Mouse (Mus musculus) layer of hippocampus, adult 11-12 months (tissue): ENCODE measurements around the gene Olfr19.
"Not testable (repeated sequence)": the region's sequence is repeated elsewhere in the genome, so short reads cannot be mapped to it uniquely, and the experiment has no call there.

ENCODE experiments used
- DNase-seq: peaks from one replicate; pipeline ENCODE4 v3.0.0; 2022; ENCODE audit warnings: low spot score

Olfr19 gene

GRCm38 (mm10) chr16:16676305-16676704 is at the start of gene Olfr19:
Gene Olfr19, minus strand, starts transcription at chr16:16676405.
- DNase-seq, result no peak

- DNase-seq, result no peak
Measured at GRCm38 (mm10) chr16:16684975-16685374, 8.8 kb upstream of the Olfr19 start.

DNA sequence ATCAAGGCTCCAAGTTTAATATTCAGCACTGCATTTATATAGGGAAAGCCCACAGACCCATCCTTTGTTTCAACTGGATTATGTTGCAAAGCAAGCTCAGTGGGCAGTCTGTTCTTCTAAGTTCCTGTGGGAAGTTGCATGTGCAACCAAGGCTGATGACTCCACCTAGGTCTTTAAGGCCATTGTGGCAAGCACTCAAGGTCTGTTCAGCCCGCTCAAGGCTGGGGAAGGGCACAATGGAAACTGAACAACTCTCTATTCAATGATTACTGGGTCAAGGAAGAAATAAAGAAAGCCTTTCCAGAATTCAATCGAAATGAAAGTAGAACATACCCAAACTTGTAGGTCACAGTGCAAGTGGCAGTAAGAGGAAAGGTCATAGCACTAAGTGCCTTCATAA is 7.8 kb upstream of the Olfr19 start:
- DNase-seq, result no peak

- DNase-seq, result no peak
Measured at GRCm38 (mm10) chr16:16664994-16665393, 11.2 kb downstream of the Olfr19 start.

DNA sequence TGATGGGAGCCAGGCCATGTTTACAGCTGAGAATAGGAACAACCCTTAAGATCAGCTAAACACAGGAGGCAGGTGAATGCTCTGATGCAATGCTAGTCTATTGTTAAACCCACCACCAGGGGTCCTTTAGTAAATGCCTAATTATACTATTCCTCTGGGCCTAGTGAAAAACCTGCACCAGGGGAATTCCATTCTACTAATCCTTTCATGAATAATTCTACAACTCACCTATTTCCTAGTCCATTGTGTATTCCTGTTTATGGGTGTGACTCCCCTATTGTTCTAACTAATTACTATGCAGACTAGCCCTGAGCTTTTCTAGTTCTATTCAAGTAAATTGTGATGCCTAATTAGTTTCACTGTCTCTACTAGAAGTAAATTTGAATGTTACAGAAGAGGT is 11.7 kb downstream of the Olfr19 start:
- not testable (repeated sequence) for DNase-seq

DNA sequence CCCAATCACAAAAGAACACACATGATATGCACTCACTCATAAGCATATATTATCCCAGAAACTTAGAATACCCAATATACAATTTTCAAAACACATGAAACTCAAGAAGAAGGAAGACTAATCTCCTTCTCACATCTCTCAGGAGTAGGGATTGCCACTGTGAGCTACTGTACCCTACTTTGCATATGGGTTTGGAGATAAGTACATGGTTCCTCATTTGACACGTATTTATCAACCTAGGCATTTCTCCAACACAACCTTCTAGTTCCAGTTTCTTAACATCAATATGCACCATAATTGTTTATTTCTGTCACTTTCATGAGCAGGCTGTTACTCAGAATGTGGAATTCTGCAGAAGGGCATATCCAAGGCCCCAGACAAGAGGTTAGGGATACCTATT is 31.1 kb downstream of the Olfr19 start:
- DNase-seq, result no peak

- no peak for DNase-seq
Measured at GRCm38 (mm10) chr16:16633730-16634129, 42.5 kb downstream of the Olfr19 start.
